Mouse (Mus musculus): Measurements from ENCODE around the gene Fbxw18. TPM values are rescaled to one million over a fixed set of nuclear protein-coding genes. Genes with fewer than 3 reads are reported as not detected.

The Fbxw18 gene
- polyA plus RNA-seq (2014; fragmentation: Illumina TruSeq; extraction: RNeasy Lipid Tissue Mini Kit (QIAGEN cat#74804)) = 51.3 TPM

DNA sequence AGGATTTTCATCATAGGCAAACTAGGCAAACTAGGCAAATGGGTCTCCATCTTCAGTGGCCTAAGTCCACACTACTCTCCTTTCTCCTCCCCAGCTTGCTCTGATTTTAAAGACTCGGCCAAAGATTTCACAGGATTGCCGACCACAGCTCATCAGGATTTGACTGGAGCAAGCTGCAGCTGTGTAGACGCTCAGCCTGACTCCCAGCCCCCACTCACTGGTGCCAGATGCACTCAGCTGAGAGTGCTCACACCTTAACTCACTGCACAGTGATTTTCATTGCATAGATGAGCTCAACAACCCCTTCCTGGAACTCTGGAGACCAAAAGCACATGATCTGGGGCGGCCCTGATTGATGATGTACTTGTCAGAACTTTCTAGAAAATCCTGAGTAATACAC is at the start of gene Fbxw18:
TSS of gene Fbxw18 (minus strand) at position 101 of the 400 bp plus-strand sequence.

DNA sequence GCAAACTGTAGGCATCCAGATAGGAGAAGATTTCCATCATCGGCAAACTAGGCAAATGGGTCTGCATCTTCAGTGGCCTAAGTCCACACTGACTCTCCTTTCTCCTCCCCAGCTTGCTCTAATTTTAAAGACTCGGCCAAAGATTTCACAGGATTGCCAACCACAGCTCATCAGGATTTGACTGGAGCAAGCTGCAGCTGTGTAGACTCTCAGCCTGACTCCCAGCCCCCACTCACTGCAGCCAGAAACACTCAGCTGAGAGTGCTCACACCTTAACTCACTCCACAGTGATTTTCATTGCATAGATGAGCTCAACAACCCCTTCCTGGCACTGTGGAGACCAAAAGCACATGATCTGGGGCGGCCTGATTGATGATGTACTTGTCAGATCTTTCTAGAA is 43.5 kb upstream of the Fbxw18 start, which contains the start of gene Fbxw26:
TSS of gene Fbxw26 (minus strand) at position 101 of the 400 bp plus-strand sequence.

DNA sequence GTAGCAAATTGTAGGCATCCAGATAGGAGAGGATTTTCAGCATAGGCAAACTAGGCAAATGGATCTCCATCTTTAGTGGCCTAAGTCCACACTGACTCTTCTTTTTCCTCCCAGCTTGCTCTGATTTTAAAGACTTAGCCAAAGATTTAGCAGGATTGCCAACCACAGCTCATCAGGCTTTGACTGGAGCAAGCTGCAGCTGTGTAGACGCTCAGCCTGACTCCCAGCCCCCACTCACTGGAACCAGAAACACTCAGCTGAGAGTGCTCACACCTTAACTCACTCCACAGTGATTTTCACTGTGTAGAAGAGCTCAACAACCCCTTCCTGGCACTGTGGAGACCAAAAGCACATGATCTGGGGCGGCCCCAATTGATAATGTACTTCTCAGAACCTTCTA is 37.9 kb downstream of the Fbxw18 start, which contains the start of gene Fbxw25:
TSS of gene Fbxw25 (minus strand) at position 101 of the 400 bp plus-strand sequence.

Other genes starting within 250 kb of the Fbxw18 start
- gene Fbxw19, start 206.8 kb downstream of the Fbxw18 start, polyA plus RNA-seq (2014; fragmentation: Illumina TruSeq; extraction: RNeasy Lipid Tissue Mini Kit (QIAGEN cat#74804)) = 30.1 TPM
- 71.9 TPM for gene Fbxw15, start 134.4 kb downstream of the Fbxw18 start, polyA plus RNA-seq (2014; fragmentation: Illumina TruSeq; extraction: RNeasy Lipid Tissue Mini Kit (QIAGEN cat#74804))
- gene Fbxw24, start 76.6 kb downstream of the Fbxw18 start, polyA plus RNA-seq (2014; fragmentation: Illumina TruSeq; extraction: RNeasy Lipid Tissue Mini Kit (QIAGEN cat#74804)) = 75.2 TPM
- 2.7 TPM for gene Fbxw25, start 38.0 kb downstream of the Fbxw18 start, polyA plus RNA-seq (2014; fragmentation: Illumina TruSeq; extraction: RNeasy Lipid Tissue Mini Kit (QIAGEN cat#74804))
- gene Fbxw26, start 43.4 kb upstream of the Fbxw18 start, polyA plus RNA-seq (2014; fragmentation: Illumina TruSeq; extraction: RNeasy Lipid Tissue Mini Kit (QIAGEN cat#74804)) = 18.6 TPM
- gene Fbxw27, start 88.0 kb upstream of the Fbxw18 start, polyA plus RNA-seq (2014; fragmentation: Illumina TruSeq; extraction: RNeasy Lipid Tissue Mini Kit (QIAGEN cat#74804)) = 9.7 TPM
- 3.1 TPM for gene Spink8, start 109.6 kb upstream of the Fbxw18 start, polyA plus RNA-seq (2014; fragmentation: Illumina TruSeq; extraction: RNeasy Lipid Tissue Mini Kit (QIAGEN cat#74804))
- gene Nme6, start 130.0 kb upstream of the Fbxw18 start, polyA plus RNA-seq (2014; fragmentation: Illumina TruSeq; extraction: RNeasy Lipid Tissue Mini Kit (QIAGEN cat#74804)) = 3.1 TPM
- gene Camp, start 146.9 kb upstream of the Fbxw18 start, polyA plus RNA-seq (2014; fragmentation: Illumina TruSeq; extraction: RNeasy Lipid Tissue Mini Kit (QIAGEN cat#74804)) = not detected
- gene Cdc25a, start 172.9 kb upstream of the Fbxw18 start, polyA plus RNA-seq (2014; fragmentation: Illumina TruSeq; extraction: RNeasy Lipid Tissue Mini Kit (QIAGEN cat#74804)) = 27.1 TPM
- 50.9 TPM for gene Map4, start 228.8 kb upstream of the Fbxw18 start, polyA plus RNA-seq (2014; fragmentation: Illumina TruSeq; extraction: RNeasy Lipid Tissue Mini Kit (QIAGEN cat#74804))